9 mouse cellular contexts compared by ENCODE assay signal in the genomic region with DNA sequence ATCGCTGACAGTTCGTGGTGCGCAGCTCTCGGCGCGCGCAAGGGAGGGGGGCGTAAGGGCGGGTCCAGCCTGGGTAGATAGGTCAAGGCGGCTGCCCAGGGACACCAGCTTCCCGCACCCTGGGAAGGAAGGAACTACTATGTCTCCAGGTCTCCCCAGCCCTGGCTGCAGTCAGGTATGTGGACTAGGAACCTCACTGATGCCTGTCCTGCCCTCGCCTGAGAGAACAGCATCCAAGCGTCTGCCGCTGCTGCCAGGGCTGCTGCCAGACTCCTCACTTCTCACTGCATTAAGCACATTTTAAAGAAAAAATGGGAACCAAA.
DNase-seq lines count a peak whose midpoint lies in the region; ATAC-seq and TF ChIP-seq lines count a peak whose summit lies in the region.
"Had no signal": no experiment of that assay in that cellular context is flagged by ENCODE, and none has a peak within 500 bp of the region (broad histone marks: within the 10 kb centered on the region; RNA-seq: fewer than 3 reads in every experiment).

No protein-coding gene starts in this region.

- in situ Hi-C loops in ES-E14 (cut with MboI; ENCODE audit: low sequenced_read_pairs in 2 of 2, unreplicated experiment in 2 of 2) = no loop called here

- no peaks in the 10 kb centered on the region for H3K27me3 ChIP-seq in heart, embryonic 10.5 days (ENCODE audit: insufficient read depth, poor library complexity, severe bottlenecking)
- H3K27me3 ChIP-seq in embryonic facial prominence, embryonic 15.5 days = no peaks in the 10 kb centered on the region; the same call in 1 of the 2 replicates
- H3K27me3 ChIP-seq in limb, embryonic 10.5 days (ENCODE audit: low read depth, poor library complexity, severe bottlenecking) = peaks cover 13% of the 10 kb centered on the region; the same call in 1 of the 2 replicates
- H3K27me3 ChIP-seq in neural tube, embryonic 14.5 days (ENCODE audit: control insufficient read depth, insufficient read depth, low read length) = no peaks in the 10 kb centered on the region
- H3K27me3 ChIP-seq: Patski had no signal

- H3K4me3 ChIP-seq in heart, embryonic 10.5 days = peak overlapping the region; percentile 67
- peak overlapping the region; percentile 42 to 49; a peak in 3 of 4 replicates for H3K4me3 ChIP-seq in ES-E14 (ENCODE audit: insufficient read depth in 1 of 2, low read depth in 1 of 2, low read length in 2 of 2, poor library complexity in 1 of 2, severe bottlenecking in 1 of 2)
- peak overlapping the region; percentile 51 for H3K4me3 ChIP-seq in embryonic facial prominence, embryonic 15.5 days (replicated peaks)
- peak overlapping the region; percentile 59 for H3K4me3 ChIP-seq in limb, embryonic 10.5 days
- H3K4me3 ChIP-seq in neural tube, embryonic 14.5 days (ENCODE audit: low read depth, low read length) = peak overlapping the region; percentile 38

- H3K9ac ChIP-seq in ES-E14 (ENCODE audit: insufficient read depth, low read depth, low read length, poor library complexity, severe bottlenecking) = no peak overlapping the region
- peak overlapping the region; percentile 6; the same call in 1 of the 2 replicates for H3K9ac ChIP-seq in embryonic facial prominence, embryonic 15.5 days
- peak overlapping the region; percentile 39 for H3K9ac ChIP-seq in neural tube, embryonic 14.5 days (replicated peaks; ENCODE audit: low read depth, low read length)

- 2% methylated on average over 14 of the region's 14 CpGs for WGBS in heart, embryonic 10.5 days
- 1% methylated on average over 14 of the region's 14 CpGs for WGBS in embryonic facial prominence, embryonic 15.5 days
- under 1% methylated on average over 14 of the region's 14 CpGs for WGBS in limb, embryonic 10.5 days
- WGBS in neural tube, embryonic 14.5 days = 2% methylated on average over 14 of the region's 14 CpGs

- H3K4me1 ChIP-seq in heart, embryonic 10.5 days = no peaks in the 10 kb centered on the region
- peaks cover 0 to 2% of the 10 kb centered on the region in 2 experiments; a peak in 1 of 4 replicates for H3K4me1 ChIP-seq in ES-E14 (ENCODE audit: control insufficient read depth in 2 of 2, insufficient read depth in 2 of 2, low read length in 2 of 2, poor library complexity in 1 of 2)
- H3K4me1 ChIP-seq in embryonic facial prominence, embryonic 15.5 days = 0 out of 2 replicates have a peak, but pooled peaks cover 2% of the 10 kb centered on the region
- no peaks in the 10 kb centered on the region for H3K4me1 ChIP-seq in limb, embryonic 10.5 days
- no peaks in the 10 kb centered on the region for H3K4me1 ChIP-seq in neural tube, embryonic 14.5 days (ENCODE audit: control insufficient read depth, insufficient read depth, low read length)

- peak; percentile 75 for DNase-seq in heart, embryonic 10.5 days (ENCODE audit: low spot score)
- DNase-seq in heart, postnatal 4 days = no peak
- DNase-seq in ES-E14 (ENCODE audit: low read depth, low spot score) = peak; percentile 3
- peak; percentile 60 for DNase-seq in limb, embryonic 10.5 days (ENCODE audit: low spot score)
- DNase-seq in natural killer cell, adult 2 months (ENCODE audit: low spot score in 2 of 2) = no peak
- no peak for DNase-seq in thymus, postnatal 4 days

- no peaks in the 10 kb centered on the region for H3K36me3 ChIP-seq in heart, embryonic 10.5 days
- no peaks in the 10 kb centered on the region for H3K36me3 ChIP-seq in ES-E14 (ENCODE audit: control insufficient read depth, insufficient read depth, low read length, poor library complexity, severe bottlenecking)
- no peaks in the 10 kb centered on the region for H3K36me3 ChIP-seq in embryonic facial prominence, embryonic 15.5 days
- H3K36me3 ChIP-seq in limb, embryonic 10.5 days = no peaks in the 10 kb centered on the region
- H3K36me3 ChIP-seq in neural tube, embryonic 14.5 days (ENCODE audit: control insufficient read depth, insufficient read depth, low read length) = no peaks in the 10 kb centered on the region

- H3K9me3 ChIP-seq in heart, embryonic 10.5 days = no peaks in the 10 kb centered on the region
- no peaks in the 10 kb centered on the region for H3K9me3 ChIP-seq in ES-E14 (ENCODE audit: control insufficient read depth, insufficient read depth, low read depth, low read length)
- no peaks in the 10 kb centered on the region for H3K9me3 ChIP-seq in embryonic facial prominence, embryonic 15.5 days (replicated peaks)
- H3K9me3 ChIP-seq in limb, embryonic 10.5 days (replicated peaks) = no peaks in the 10 kb centered on the region
- no peaks in the 10 kb centered on the region for H3K9me3 ChIP-seq in neural tube, embryonic 14.5 days (ENCODE audit: control insufficient read depth, low read length)

- no peak for ATAC-seq in embryonic facial prominence, embryonic 15.5 days (ENCODE audit: insufficient number of reproducible peaks, low FRiP score, low TSS enrichment, low read depth)
- ATAC-seq in neural tube, embryonic 14.5 days (ENCODE audit: low read depth) = peak; percentile 88
- ATAC-seq: Patski had no signal

- H3K4me2 ChIP-seq in embryonic facial prominence, embryonic 15.5 days (replicated peaks) = peak overlapping the region; percentile 82
- H3K4me2 ChIP-seq in neural tube, embryonic 14.5 days (ENCODE audit: low read depth, low read length) = peak overlapping the region; percentile 49

- H3K27ac ChIP-seq in heart, embryonic 10.5 days = peak overlapping the region; percentile 72
- no peak overlapping the region for H3K27ac ChIP-seq in ES-E14 (ENCODE audit: insufficient read depth, low read depth, low read length, poor library complexity, severe bottlenecking)
- H3K27ac ChIP-seq in embryonic facial prominence, embryonic 15.5 days (replicated peaks) = no peak overlapping the region
- peak overlapping the region; percentile 79 for H3K27ac ChIP-seq in limb, embryonic 10.5 days
- H3K27ac ChIP-seq in neural tube, embryonic 14.5 days (ENCODE audit: low read depth, low read length) = peak overlapping the region; percentile 85

TF ChIP-seq in ES-E14, 5 proteins besides CTCF, POLR2A, EP300 and RAD21:
- no peak for TF ChIP-seq ZNF384 (IDR thresholded peaks at IDR 0.05; ENCODE audit: low read depth, low read length)
- TF ChIP-seq CHD2 (IDR thresholded peaks at IDR 0.05; ENCODE audit: low read depth, low read length) = no peak
- no peak for TF ChIP-seq MAFK (IDR thresholded peaks at IDR 0.05; ENCODE audit: insufficient read depth, low read depth, low read length)
- TF ChIP-seq ZC3H11A (IDR thresholded peaks at IDR 0.05; ENCODE audit: borderline replicate concordance, low read depth, low read length) = no peak
- TF ChIP-seq HCFC1 (IDR thresholded peaks at IDR 0.05; ENCODE audit: borderline replicate concordance, insufficient read depth, low read length) = no peak

Comparison
In these comparisons a context has a peak if more than half of its experiments do, and no peak if none do; other contexts are left out.
1. DNase-seq: peak in heart, embryonic 10.5 days (single experiment), ES-E14 (single experiment) and limb, embryonic 10.5 days (single experiment); none in heart, postnatal 4 days (single experiment), natural killer cell, adult 2 months (0 of 2) and thymus, postnatal 4 days (single experiment).
2. H3K27ac ChIP-seq: peak in heart, embryonic 10.5 days (single experiment), limb, embryonic 10.5 days (single experiment) and neural tube, embryonic 14.5 days (single experiment); none in ES-E14 (single experiment) and embryonic facial prominence, embryonic 15.5 days (single experiment).
3. Peak in every context shown above with its lines, with median percentiles within 50 percentile points of each other: H3K4me3 ChIP-seq.